Mouse (Mus musculus) erythroblast, embryonic 14.5 days (primary cell): ENCODE data around the gene Vmn2r103. TPM values are rescaled to one million over a fixed set of nuclear protein-coding genes. Genes with fewer than 3 reads are reported as not detected.

ENCODE experiments used
- H3K27me3 ChIP-seq: 2 replicates; pipeline ENCODE4 v1.6.1; 2012; ENCODE audit warnings: inconsistent platforms; ENCODE audit not compliant: control insufficient read depth
- H3K36me3 ChIP-seq: 2 replicates; pipeline ENCODE4 v1.6.1; 2012; ENCODE audit warnings: mild to moderate bottlenecking, inconsistent platforms; ENCODE audit not compliant: control insufficient read depth
- H3K4me1 ChIP-seq: 2 replicates; pipeline ENCODE4 v1.6.1; 2012; ENCODE audit warnings: inconsistent platforms; ENCODE audit not compliant: control insufficient read depth
- H3K4me3 ChIP-seq: replicated peaks from 2 replicates; pipeline ENCODE3; 2012; ENCODE audit warnings: moderate library complexity, mild to moderate bottlenecking, inconsistent platforms
- H3K9me3 ChIP-seq: 2 replicates; pipeline ENCODE4 v1.6.1; 2012; ENCODE audit warnings: low read length, inconsistent platforms, mixed read lengths; ENCODE audit not compliant: control insufficient read depth
- GATA1 ChIP-seq: IDR thresholded peaks from 2 replicates; pipeline ENCODE4 v1.6.1; 2012; ENCODE audit warnings: low read length, inconsistent platforms, mixed read lengths
- TAL1 ChIP-seq: IDR thresholded peaks from 3 replicates; pipeline ENCODE4 v1.6.1; 2012; ENCODE audit warnings: low read length, inconsistent platforms, mixed read lengths
- polyA plus RNA-seq: library from polyadenylated mRNA; stranded (reverse); fragments of >175 nt; gene quantifications from 2 replicates; pipeline ENCODE4 v1.2.3, GENCODE M21; 2012

Gene Vmn2r103
- polyA plus RNA-seq, result not detected in 2 replicates

- no peaks in the 10 kb centered on the region for H3K36me3 ChIP-seq
- no peak for TF ChIP-seq TAL1
- no peak for TF ChIP-seq GATA1
- H3K4me3 ChIP-seq, result no peak within 1 kb of the TSS
- H3K27me3 ChIP-seq, result no peaks in the 10 kb centered on the region
- no peaks in the 10 kb centered on the region for H3K9me3 ChIP-seq
- H3K4me1 ChIP-seq, result no peaks in the 10 kb centered on the region
Measured at GRCm38 (mm10) chr17:19773063-19773462, at the start of gene Vmn2r103. Gene Vmn2r103 (plus strand): TSS chr17:19773363.

GRCm38 (mm10) chr17:19778994-19779393 is 5.8 kb downstream of the Vmn2r103 start:
- TF ChIP-seq TAL1, result no peak
- no peak for TF ChIP-seq GATA1
- H3K4me1 ChIP-seq, result no peaks in the 10 kb centered on the region

GRCm38 (mm10) chr17:19789248-19789647 is 16.1 kb downstream of the Vmn2r103 start:
- TF ChIP-seq TAL1 (no peak), GATA1 (no peak)
- Histone ChIP-seq H3K9me3 (no peaks in the 10 kb centered on the region), H3K4me1 (no peaks in the 10 kb centered on the region), H3K4me3 (no peak overlapping the region), H3K27me3 (no peaks in the 10 kb centered on the region), H3K36me3 (no peaks in the 10 kb centered on the region)

More at GRCm38 (mm10) chr17:19778994-19779393, 5.8 kb downstream of the Vmn2r103 start:
- Histone ChIP-seq H3K27me3 (no peaks in the 10 kb centered on the region), H3K4me3 (no peak overlapping the region), H3K36me3 (no peaks in the 10 kb centered on the region), H3K9me3 (no peaks in the 10 kb centered on the region)

Other genes with a start within 250 kb of the Vmn2r103 start
- gene Vmn2r101, start 196.1 kb upstream of the Vmn2r103 start, polyA plus RNA-seq, result not detected in 2 replicates
- gene Vmn2r102, start 113.0 kb upstream of the Vmn2r103 start, polyA plus RNA-seq, result 0.01 TPM in 1 of 2 replicates, not detected in the other